Mouse (Mus musculus): ENCODE results near the gene Cenpx.

The Cenpx gene

GRCm38 (mm10) chr11:120723509-120723908 is 10.0 kb upstream of the Cenpx start:
- no peak for DNase-seq (ENCODE audit: low read depth)

GRCm38 (mm10) chr11:120722761-120723382 is 9.3 kb upstream of the Cenpx start:
- no peak for DNase-seq (ENCODE audit: low read depth)

GRCm38 (mm10) chr11:120722067-120722630 is 8.6 kb upstream of the Cenpx start:
- DNase-seq (ENCODE audit: low read depth) = no peak

- no peak for DNase-seq (ENCODE audit: low read depth)
Measured at GRCm38 (mm10) chr11:120721124-120722066, 7.9 kb upstream of the Cenpx start, which contains the start of gene Rac3. TSS of gene Rac3 (plus strand) at chr11:120721470.

- peak; percentile 76 for DNase-seq (ENCODE audit: low read depth)
Measured at GRCm38 (mm10) chr11:120720450-120720849, 6.9 kb upstream of the Cenpx start.

GRCm38 (mm10) chr11:120719841-120720376 is 6.4 kb upstream of the Cenpx start:
- DNase-seq (ENCODE audit: low read depth) = no peak

GRCm38 (mm10) chr11:120719242-120719641 is 5.7 kb upstream of the Cenpx start:
- no peak for DNase-seq (ENCODE audit: low read depth)

- no peak for DNase-seq (ENCODE audit: low read depth)
Measured at GRCm38 (mm10) chr11:120715131-120715530, 1.6 kb upstream of the Cenpx start.

GRCm38 (mm10) chr11:120714546-120714945 is 1.0 kb upstream of the Cenpx start:
- DNase-seq (ENCODE audit: low read depth) = no peak

- peak; percentile 84 for DNase-seq (ENCODE audit: low read depth)
Measured at GRCm38 (mm10) chr11:120712771-120713568, 568 bp downstream of the Cenpx start.

GRCm38 (mm10) chr11:120711980-120712604 is 1.4 kb downstream of the Cenpx start:
- DNase-seq (ENCODE audit: low read depth) = no peak

- DNase-seq (ENCODE audit: low read depth) = no peak
Measured at GRCm38 (mm10) chr11:120710672-120711071, 2.9 kb downstream of the Cenpx start.

GRCm38 (mm10) chr11:120709551-120709950 is 4.0 kb downstream of the Cenpx start:
- no peak for DNase-seq (ENCODE audit: low read depth)

- DNase-seq (ENCODE audit: low read depth) = no peak
Measured at GRCm38 (mm10) chr11:120707969-120708368, 5.6 kb downstream of the Cenpx start.

- no peak for DNase-seq (ENCODE audit: low read depth)
Measured at GRCm38 (mm10) chr11:120707225-120707624, 6.3 kb downstream of the Cenpx start.

GRCm38 (mm10) chr11:120706120-120706519 is 7.4 kb downstream of the Cenpx start:
- no peak for DNase-seq (ENCODE audit: low read depth)

GRCm38 (mm10) chr11:120704486-120705325 is 8.8 kb downstream of the Cenpx start:
- no peak for DNase-seq (ENCODE audit: low read depth)

- no peak for DNase-seq (ENCODE audit: low read depth)
Measured at GRCm38 (mm10) chr11:120703696-120704454, 9.7 kb downstream of the Cenpx start.

GRCm38 (mm10) chr11:120697741-120698140 is 15.8 kb downstream of the Cenpx start:
- no peak for DNase-seq (ENCODE audit: low read depth)

GRCm38 (mm10) chr11:120696568-120696967 is 17.0 kb downstream of the Cenpx start:
- no peak for DNase-seq (ENCODE audit: low read depth)
